9 mouse cellular contexts compared by ENCODE assay signal in genomic region chr11:103093862-103094833, GRCm38 (mm10). TPM values are rescaled to one million over a fixed set of nuclear protein-coding genes. Genes with fewer than 3 reads are reported as not detected.
DNase-seq lines count a peak whose midpoint lies in the region; ATAC-seq and TF ChIP-seq lines count a peak whose summit lies in the region.
"Had no signal": no experiment of that assay in that cellular context is flagged by ENCODE, and none has a peak within 500 bp of the region (broad histone marks: within the 10 kb centered on the region; RNA-seq: fewer than 3 reads in every experiment).

No protein-coding gene starts in this region.

- H3K4me1 ChIP-seq in kidney, postnatal 0 days (replicated peaks; ENCODE audit: insufficient read depth, low read length): peaks cover 11% of the 10 kb centered on the region; the same call in 1 of the 2 replicates
- peaks cover 0 to 5% of the 10 kb centered on the region in 2 experiments; a peak in 1 of 4 replicates for H3K4me1 ChIP-seq in MEL (ENCODE audit: control insufficient read depth in 1 of 2, insufficient read depth in 2 of 2, low read length in 2 of 2)

- no peak; a peak in 1 of 4 replicates for TF ChIP-seq POLR2A in MEL (IDR thresholded peaks at IDR 0.05; ENCODE audit: control insufficient read depth in 1 of 2, insufficient read depth in 1 of 2, low read depth in 1 of 2, low read length in 2 of 2, poor library complexity in 1 of 2)

- peak; percentile 65; the same call in 1 of the 2 replicates for ATAC-seq in kidney, postnatal 0 days (replicated peaks; ENCODE audit: low FRiP score, low read depth)
- no peak for ATAC-seq in CD4-positive, CD25-positive, alpha-beta regulatory T cell, adult 4 months

- H3K4me2 ChIP-seq in kidney, postnatal 0 days (ENCODE audit: low read length): no peak overlapping the region
- H3K4me2 ChIP-seq: limb, embryonic 13.5 days had no signal

- no peak overlapping the region for H3K9ac ChIP-seq in kidney, postnatal 0 days (ENCODE audit: low read depth, low read length)
- H3K9ac ChIP-seq in MEL (ENCODE audit: control insufficient read depth, low read depth, low read length, poor library complexity, severe bottlenecking): no peak overlapping the region
- H3K9ac ChIP-seq: limb, embryonic 13.5 days had no signal

- H3K27me3 ChIP-seq in kidney, postnatal 0 days (ENCODE audit: insufficient read depth, low read length): no peaks in the 10 kb centered on the region
- no peaks in the 10 kb centered on the region for H3K27me3 ChIP-seq in MEL (ENCODE audit: control insufficient read depth in 1 of 2, insufficient read depth in 2 of 2, low read length in 2 of 2)

- no peak for TF ChIP-seq CTCF in kidney, postnatal 0 days (IDR thresholded peaks at IDR 0.05; ENCODE audit: low read depth)
- no peak for TF ChIP-seq CTCF in MEL (IDR thresholded peaks at IDR 0.05 in 2 of 3, conservative IDR thresholded peaks at IDR 0.05 in 1 of 3; ENCODE audit: control insufficient read depth in 1 of 3, insufficient read depth in 1 of 3, low read depth in 2 of 3, low read length in 3 of 3, poor library complexity in 1 of 3, severe bottlenecking in 1 of 3)
- no peak for TF ChIP-seq CTCF in layer of hippocampus, adult 2 months (conservative IDR thresholded peaks at IDR 0.05)

- H3K4me3 ChIP-seq in kidney, postnatal 0 days (replicated peaks; ENCODE audit: low read depth, low read length): no peak overlapping the region
- H3K4me3 ChIP-seq in MEL (ENCODE audit: control insufficient read depth in 1 of 2, insufficient read depth in 1 of 2, low read depth in 2 of 2, low read length in 2 of 2): no peak overlapping the region
- no peak overlapping the region for H3K4me3 ChIP-seq in layer of hippocampus, adult 2 months
- H3K4me3 ChIP-seq: limb, embryonic 13.5 days had no signal

- H3K36me3 ChIP-seq in kidney, postnatal 0 days (ENCODE audit: insufficient read depth, low read length): no peaks in the 10 kb centered on the region
- no peaks in the 10 kb centered on the region for H3K36me3 ChIP-seq in MEL (ENCODE audit: control insufficient read depth in 1 of 2, insufficient read depth in 2 of 2, low read length in 2 of 2)
- H3K36me3 ChIP-seq: limb, embryonic 13.5 days had no signal

- peak overlapping the region; percentile 36; the same call in 1 of the 2 replicates for H3K27ac ChIP-seq in kidney, postnatal 0 days
- H3K27ac ChIP-seq in MEL (ENCODE audit: control insufficient read depth, low read depth, low read length): no peak overlapping the region
- no peak overlapping the region for H3K27ac ChIP-seq in layer of hippocampus, adult 2 months
- H3K27ac ChIP-seq: limb, embryonic 13.5 days had no signal

- no peaks in the 10 kb centered on the region for H3K79me2 ChIP-seq in MEL (ENCODE audit: control insufficient read depth, insufficient read depth, low read length, poor library complexity)

- TF ChIP-seq EP300 in MEL (IDR thresholded peaks at IDR 0.05; ENCODE audit: low read depth in 1 of 2, low read length in 2 of 2): no peak

- DNase-seq in kidney, postnatal 0 days (ENCODE audit: low spot score): no peak
- DNase-seq in kidney, adult 11 months: no peak
- DNase-seq in MEL (ENCODE audit: low read depth, low spot score): no peak
- DNase-seq in heart, adult 18-20 months: peak; percentile 33 to 75
- DNase-seq in natural killer cell, adult 2 months (ENCODE audit: low spot score in 2 of 2): peak; percentile 29 to 47
- DNase-seq in layer of hippocampus, postnatal 25 days (ENCODE audit: extremely low spot score in 1 of 2, low spot score in 1 of 2): no peak
- DNase-seq in layer of hippocampus, adult 2 months (ENCODE audit: low spot score in 2 of 2): no peak

- H3K9me3 ChIP-seq in kidney, postnatal 0 days (replicated peaks; ENCODE audit: low read length): no peaks in the 10 kb centered on the region
- H3K9me3 ChIP-seq in MEL (replicated peaks; ENCODE audit: insufficient read depth, low read length): no peaks in the 10 kb centered on the region
- H3K9me3 ChIP-seq: limb, embryonic 13.5 days had no signal

- TF ChIP-seq RAD21 in MEL (IDR thresholded peaks at IDR 0.05; ENCODE audit: low read depth, low read length): no peak

- WGBS in kidney, postnatal 0 days: 70% methylated on average over 20 of the region's 20 CpGs

TF ChIP-seq in MEL, 35 proteins besides CTCF, POLR2A, EP300 and RAD21:
- 0 out of 2 replicates have a peak, but pooled peaks have one; percentile 35 for TF ChIP-seq ZMIZ1 (IDR thresholded peaks at IDR 0.05; ENCODE audit: low read depth, low read length)
- no peak for TF ChIP-seq USF1 (IDR thresholded peaks at IDR 0.05; ENCODE audit: low read depth, low read length)
- 0 out of 2 replicates have a peak, but pooled peaks have one; percentile 48 for TF ChIP-seq TBP (IDR thresholded peaks at IDR 0.05; ENCODE audit: low read depth, low read length)

RNA-seq across cellular contexts. Expression of gene Plcd3, which starts 7.3 kb away (rescaled TPM):
- 4.2 and 5.6 TPM in 2 replicates for polyA plus RNA-seq in kidney, postnatal 0 days (2015; fragmentation: Nextera tagmentation; extraction: Ambion mirVana)
- total RNA-seq in MEL (2012; rRNA removed): 1.7 and 2.0 TPM in 2 replicates
- polyA plus RNA-seq in MEL (2012; ENCODE audit: insufficient read depth in 1 of 2, insufficient read length in 2 of 2, low read depth in 1 of 2, low replicate concordance in 2 of 2, missing spikeins in 1 of 2): 1 to 10 TPM in 1 of 2 experiments, not detected in 1; 2.6 TPM
- total RNA-seq in heart, adult 18-20 months (2021): 10 to 100 TPM; 11.0 to 14.5 TPM
- under 1 TPM; 0.41 to 0.51 TPM for polyA plus RNA-seq in CD4-positive, CD25-positive, alpha-beta regulatory T cell, adult 4 months (2017; shearing (Covaris generic))
- 10 to 100 TPM in 1 of 2 experiments, 1 to 10 TPM in 1; 9.1 to 10.2 TPM for total RNA-seq in layer of hippocampus, postnatal 25 days (2021)
- 10 to 100 TPM in 1 of 2 experiments, 1 to 10 TPM in 1; 9.3 to 10.2 TPM for total RNA-seq in layer of hippocampus, adult 2 months (2021)

RNA-seq across cellular contexts. Expression of gene Acbd4, which starts 7.3 kb away (rescaled TPM):
- 36.6 and 39.7 TPM in 2 replicates for polyA plus RNA-seq in kidney, postnatal 0 days (2015; fragmentation: Nextera tagmentation; extraction: Ambion mirVana)
- total RNA-seq in MEL (2012; rRNA removed): 15.2 and 16.6 TPM in 2 replicates
- 10 to 100 TPM in 1 of 2 experiments, not detected in 1; 18.3 TPM for polyA plus RNA-seq in MEL (2012; ENCODE audit: insufficient read depth in 1 of 2, insufficient read length in 2 of 2, low read depth in 1 of 2, low replicate concordance in 2 of 2, missing spikeins in 1 of 2)
- total RNA-seq in heart, adult 18-20 months (2021): 10 to 100 TPM; 28.6 to 41.4 TPM
- polyA plus RNA-seq in CD4-positive, CD25-positive, alpha-beta regulatory T cell, adult 4 months (2017; shearing (Covaris generic)): 10 to 100 TPM; 19.7 to 25.2 TPM
- total RNA-seq in layer of hippocampus, postnatal 25 days (2021): 10 to 100 TPM; 79.5 to 90.4 TPM
- total RNA-seq in layer of hippocampus, adult 2 months (2021): 10 to 100 TPM; 87.1 to 91.0 TPM

RNA-seq across cellular contexts. Expression of gene Hexim1, which starts 21.9 kb away (rescaled TPM):
- 6.5 and 6.8 TPM in 2 replicates for polyA plus RNA-seq in kidney, postnatal 0 days (2015; fragmentation: Nextera tagmentation; extraction: Ambion mirVana)
- total RNA-seq in MEL (2012; rRNA removed): 17.3 and 18.4 TPM in 2 replicates
- 10 to 100 TPM in 1 of 2 experiments, not detected in 1; 25.4 TPM for polyA plus RNA-seq in MEL (2012; ENCODE audit: insufficient read depth in 1 of 2, insufficient read length in 2 of 2, low read depth in 1 of 2, low replicate concordance in 2 of 2, missing spikeins in 1 of 2)
- 10 to 100 TPM; 20.0 to 21.5 TPM for total RNA-seq in heart, adult 18-20 months (2021)
- polyA plus RNA-seq in CD4-positive, CD25-positive, alpha-beta regulatory T cell, adult 4 months (2017; shearing (Covaris generic)): 1 to 10 TPM; 2.6 to 4.3 TPM
- total RNA-seq in layer of hippocampus, postnatal 25 days (2021): 10 to 100 TPM; 52.3 to 53.3 TPM
- total RNA-seq in layer of hippocampus, adult 2 months (2021): 10 to 100 TPM; 48.5 to 50.8 TPM

RNA-seq across cellular contexts. Expression of gene Hexim2, which starts 38.1 kb away (rescaled TPM):
- polyA plus RNA-seq in kidney, postnatal 0 days (2015; fragmentation: Nextera tagmentation; extraction: Ambion mirVana): 6.5 and 6.9 TPM in 2 replicates
- 12.3 and 17.2 TPM in 2 replicates for total RNA-seq in MEL (2012; rRNA removed)
- 10 to 100 TPM in 1 of 2 experiments, not detected in 1; 12.5 TPM for polyA plus RNA-seq in MEL (2012; ENCODE audit: insufficient read depth in 1 of 2, insufficient read length in 2 of 2, low read depth in 1 of 2, low replicate concordance in 2 of 2, missing spikeins in 1 of 2)
- 1 to 10 TPM; 1.6 to 1.7 TPM for total RNA-seq in heart, adult 18-20 months (2021)
- 1 to 10 TPM; 2.3 to 4.5 TPM for polyA plus RNA-seq in CD4-positive, CD25-positive, alpha-beta regulatory T cell, adult 4 months (2017; shearing (Covaris generic))
- 10 to 100 TPM; 13.2 to 14.7 TPM for total RNA-seq in layer of hippocampus, postnatal 25 days (2021)
- 10 to 100 TPM in 1 of 2 experiments, 1 to 10 TPM in 1; 9.7 to 16.0 TPM for total RNA-seq in layer of hippocampus, adult 2 months (2021)

Comparison
In these comparisons a context has a peak if more than half of its experiments do, and no peak if none do; other contexts are left out.
1. DNase-seq: peak in heart, adult 18-20 months (2 of 2) and natural killer cell, adult 2 months (2 of 2); none in kidney, postnatal 0 days (single experiment), kidney, adult 11 months (single experiment), MEL (single experiment), layer of hippocampus, postnatal 25 days (0 of 2) and layer of hippocampus, adult 2 months (0 of 2).